Mouse (Mus musculus): ENCODE data around the gene Borcs7.

The Borcs7 gene

GRCm38 (mm10) chr19:46662784-46663183 is 26.9 kb upstream of the Borcs7 start:
- no peak for DNase-seq (ENCODE audit: low spot score)

- peak; percentile 20 for DNase-seq (ENCODE audit: low spot score)
These were observed 24.2 kb upstream of the Borcs7 start for GRCm38 (mm10) chr19:46665474-46665873.

- no peak for DNase-seq (ENCODE audit: low spot score)
These were observed 22.4 kb upstream of the Borcs7 start for GRCm38 (mm10) chr19:46667300-46667699.

GRCm38 (mm10) chr19:46668263-46668662 is 21.4 kb upstream of the Borcs7 start:
- no peak for DNase-seq (ENCODE audit: low spot score)

GRCm38 (mm10) chr19:46669802-46670201 is 19.9 kb upstream of the Borcs7 start:
- DNase-seq (ENCODE audit: low spot score) = no peak

- DNase-seq (ENCODE audit: low spot score) = peak; percentile 83
These were observed 19.0 kb upstream of the Borcs7 start for GRCm38 (mm10) chr19:46670691-46671090.

- DNase-seq (ENCODE audit: low spot score) = no peak
These were observed 16.8 kb upstream of the Borcs7 start, which contains the start of gene Cyp17a1 for GRCm38 (mm10) chr19:46672766-46673418. TSS of gene Cyp17a1 (minus strand) at chr19:46673172.

GRCm38 (mm10) chr19:46675641-46676040 is 14.1 kb upstream of the Borcs7 start:
- no peak for DNase-seq (ENCODE audit: low spot score)

- no peak for DNase-seq (ENCODE audit: low spot score)
These were observed 9.9 kb upstream of the Borcs7 start for GRCm38 (mm10) chr19:46679720-46680383.

- no peak for DNase-seq (ENCODE audit: low spot score)
These were observed 681 bp downstream of the Borcs7 start for GRCm38 (mm10) chr19:46690387-46690786.

- no peak for DNase-seq (ENCODE audit: low spot score)
These were observed 1.4 kb downstream of the Borcs7 start for GRCm38 (mm10) chr19:46691078-46691477.

- DNase-seq (ENCODE audit: low spot score) = no peak
These were observed 3.4 kb downstream of the Borcs7 start for GRCm38 (mm10) chr19:46693146-46693545.

- no peak for DNase-seq (ENCODE audit: low spot score)
These were observed 6.8 kb downstream of the Borcs7 start for GRCm38 (mm10) chr19:46696482-46696881.

- DNase-seq (ENCODE audit: low spot score) = no peak
These were observed 7.2 kb downstream of the Borcs7 start for GRCm38 (mm10) chr19:46696943-46697342.

- DNase-seq (ENCODE audit: low spot score) = no peak
These were observed 8.3 kb downstream of the Borcs7 start for GRCm38 (mm10) chr19:46697840-46698517.

GRCm38 (mm10) chr19:46699011-46699481 is 9.3 kb downstream of the Borcs7 start:
- no peak for DNase-seq (ENCODE audit: low spot score)

- DNase-seq (ENCODE audit: low spot score) = no peak
These were observed 11.4 kb downstream of the Borcs7 start for GRCm38 (mm10) chr19:46701156-46701555.

GRCm38 (mm10) chr19:46705779-46706495 is 16.2 kb downstream of the Borcs7 start:
- DNase-seq (ENCODE audit: low spot score) = no peak

GRCm38 (mm10) chr19:46706540-46707295 is 17.0 kb downstream of the Borcs7 start:
- no peak for DNase-seq (ENCODE audit: low spot score)

- peak; percentile 81 for DNase-seq (ENCODE audit: low spot score)
These were observed 17.8 kb downstream of the Borcs7 start, which contains the start of gene As3mt for GRCm38 (mm10) chr19:46707296-46708151. TSS of gene As3mt (plus strand) at chr19:46707458.
